Mouse (Mus musculus): ENCODE results near the gene Ankrd33.

Ankrd33 gene

GRCm38 (mm10) chr15:101126876-101127544 is 11.5 kb downstream of the Ankrd33 start:
- no peak for DNase-seq

DNA sequence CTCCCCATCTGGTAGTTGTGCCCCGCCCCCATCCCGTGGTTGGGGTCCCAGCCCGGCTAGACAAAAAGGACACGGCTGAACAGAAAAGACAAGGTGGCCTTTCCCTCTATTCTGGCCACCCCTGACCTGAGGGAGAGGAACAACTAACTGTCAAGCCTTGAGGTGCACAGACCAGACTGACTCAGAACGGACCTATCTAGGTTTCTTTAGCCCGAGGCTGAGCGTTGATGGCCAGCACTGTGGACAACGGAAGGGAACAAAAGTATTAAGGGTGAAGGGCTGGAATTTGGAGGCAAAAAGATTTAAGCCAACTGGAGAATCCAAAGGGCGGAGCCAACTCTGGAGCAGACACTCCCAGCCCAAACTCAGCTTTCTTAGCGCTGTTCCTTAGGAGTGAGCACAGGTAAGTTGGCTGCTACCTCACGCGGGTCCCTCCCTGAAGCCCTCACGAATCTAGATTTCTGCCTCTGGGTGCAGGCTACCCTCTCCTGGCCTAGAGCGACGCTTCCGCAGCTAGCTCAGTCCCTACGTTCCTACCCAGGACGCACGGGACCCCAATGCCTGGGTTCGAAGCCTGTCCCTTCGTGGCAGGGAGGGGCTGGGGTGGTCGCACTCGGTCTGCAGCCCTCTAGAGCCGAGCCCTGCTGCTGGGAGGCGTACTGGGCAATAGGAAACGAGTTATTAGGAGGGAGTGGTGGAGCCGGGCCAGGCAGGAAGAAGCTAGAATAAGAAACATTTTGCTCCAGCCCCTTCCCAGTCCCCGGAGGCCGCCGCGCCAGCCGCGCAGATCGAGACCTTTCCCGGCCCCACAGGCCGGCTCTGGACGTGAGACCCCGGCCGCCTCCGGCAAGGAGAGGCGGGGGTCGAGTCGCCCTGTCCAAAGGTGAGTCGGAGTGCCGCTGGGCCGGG is 12.9 kb downstream of the Ankrd33 start, which contains the start of gene Acvrl1:
Acvrl1 (plus strand) TSS at position 342 of the 909 bp plus-strand sequence.
- no peak for DNase-seq

DNA sequence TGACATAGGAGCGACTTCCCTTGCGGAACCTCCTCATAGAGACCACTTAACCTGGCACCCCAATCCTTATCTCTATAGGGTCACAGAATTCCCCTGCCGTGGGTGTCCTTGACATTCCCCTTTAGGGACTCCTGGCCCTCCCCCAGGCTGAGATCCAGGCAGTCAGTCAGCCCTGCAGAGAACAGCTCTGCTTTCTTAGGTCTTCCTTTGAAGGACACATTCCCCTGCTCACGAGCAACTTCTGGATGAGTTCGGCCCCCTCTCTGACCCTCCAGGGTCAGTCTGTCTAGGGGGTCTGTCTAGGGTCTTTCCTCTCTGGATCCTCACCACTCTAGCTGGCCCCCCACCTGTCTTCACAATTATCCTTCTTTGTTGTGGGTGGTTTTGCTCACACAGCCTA is 13.9 kb downstream of the Ankrd33 start:
- DNase-seq, result no peak

DNA sequence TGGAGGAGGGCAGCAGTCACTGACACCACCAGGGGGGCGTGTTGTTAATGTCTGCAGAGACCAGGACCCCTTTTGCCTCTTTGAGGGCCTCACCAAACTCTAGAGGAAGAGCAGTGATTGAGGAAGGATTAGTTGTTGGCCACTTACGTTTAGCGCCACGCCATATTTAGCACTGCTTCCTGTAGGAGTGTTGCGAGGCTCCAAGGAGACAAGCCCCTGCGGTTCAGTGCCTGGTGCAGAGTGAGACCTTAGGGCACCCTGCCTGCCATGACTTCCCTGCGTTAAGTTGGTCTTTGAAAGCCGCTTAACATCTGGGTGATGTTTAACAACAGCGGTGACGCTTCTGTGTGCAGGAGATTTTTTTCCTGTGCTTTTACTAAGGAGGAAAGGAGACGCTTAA is 15.9 kb downstream of the Ankrd33 start:
- no peak for DNase-seq

GRCm38 (mm10) chr15:101132041-101132440 is 16.5 kb downstream of the Ankrd33 start:
- no peak for DNase-seq

DNA sequence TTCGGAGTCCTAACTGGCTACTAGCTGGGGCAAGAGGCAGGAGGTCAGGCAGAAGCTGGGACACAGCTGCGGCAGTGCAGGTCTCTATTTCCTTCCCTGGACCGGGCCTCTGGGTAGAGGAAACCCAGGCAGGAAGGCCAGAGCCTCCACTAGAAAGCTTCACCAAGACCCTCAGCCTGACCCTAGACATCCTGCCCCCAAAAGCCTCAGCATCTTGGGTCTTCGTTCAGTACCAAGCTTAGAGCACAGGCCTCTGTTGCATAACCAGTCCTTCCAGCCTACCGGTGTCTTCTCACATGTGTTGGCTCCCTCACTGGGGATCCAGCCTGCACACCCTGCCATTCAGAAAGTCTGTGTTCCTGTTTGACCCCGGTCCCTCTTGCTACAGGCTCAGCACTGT is 17.2 kb downstream of the Ankrd33 start:
- DNase-seq, result no peak

DNA sequence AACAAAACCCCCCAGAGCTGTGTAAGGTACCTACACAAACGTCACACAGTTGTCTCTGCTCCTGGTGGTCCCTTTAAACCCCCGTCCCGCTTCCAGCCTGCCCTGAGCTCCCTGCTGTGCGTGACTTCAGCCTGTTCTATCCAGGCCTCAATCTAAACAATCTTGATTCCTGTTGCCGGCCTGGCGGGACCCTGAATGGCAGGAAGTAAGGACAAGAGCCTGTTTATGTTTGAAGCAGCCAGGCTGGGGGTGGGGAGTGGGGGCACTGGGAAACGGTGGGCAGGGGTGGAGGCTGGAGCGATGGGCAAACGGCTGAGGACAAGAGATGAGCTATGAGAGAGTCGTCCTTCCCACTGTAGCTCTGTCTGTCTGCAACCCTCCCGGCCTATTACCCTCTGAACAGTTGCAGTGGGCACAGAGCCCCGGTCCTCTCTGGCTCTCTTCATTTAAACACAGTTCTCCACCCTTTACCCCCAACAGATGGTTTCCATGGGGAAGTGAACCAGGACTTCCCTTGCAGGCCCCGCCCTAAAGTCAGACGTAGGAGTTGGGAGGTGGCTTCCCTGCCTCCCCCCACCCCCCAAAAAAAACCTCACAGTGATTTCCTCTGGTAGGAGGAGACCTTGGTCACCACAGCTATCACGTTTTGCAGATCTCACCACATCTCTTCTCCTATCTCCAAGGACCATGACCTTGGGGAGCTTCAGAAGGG is 18.6 kb downstream of the Ankrd33 start:
- DNase-seq, result no peak

DNA sequence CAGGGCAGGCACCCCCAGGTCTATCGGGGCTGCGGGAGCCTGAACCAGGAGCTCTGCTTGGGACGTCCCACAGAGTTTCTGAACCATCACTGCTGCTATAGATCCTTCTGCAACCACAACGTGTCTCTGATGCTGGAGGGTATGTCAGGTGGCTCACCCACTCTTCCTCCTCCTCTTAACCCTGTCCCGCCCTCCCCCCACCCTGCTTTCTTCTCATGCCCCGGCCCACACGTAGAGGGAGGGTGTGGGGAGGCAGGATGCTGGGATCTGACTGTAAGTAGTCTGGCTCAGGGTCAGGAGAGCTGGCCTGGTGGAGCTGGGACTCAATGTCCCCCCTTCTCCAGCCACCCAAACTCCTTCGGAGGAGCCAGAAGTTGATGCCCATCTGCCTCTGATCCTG is 19.9 kb downstream of the Ankrd33 start:
- DNase-seq, result no peak

DNA sequence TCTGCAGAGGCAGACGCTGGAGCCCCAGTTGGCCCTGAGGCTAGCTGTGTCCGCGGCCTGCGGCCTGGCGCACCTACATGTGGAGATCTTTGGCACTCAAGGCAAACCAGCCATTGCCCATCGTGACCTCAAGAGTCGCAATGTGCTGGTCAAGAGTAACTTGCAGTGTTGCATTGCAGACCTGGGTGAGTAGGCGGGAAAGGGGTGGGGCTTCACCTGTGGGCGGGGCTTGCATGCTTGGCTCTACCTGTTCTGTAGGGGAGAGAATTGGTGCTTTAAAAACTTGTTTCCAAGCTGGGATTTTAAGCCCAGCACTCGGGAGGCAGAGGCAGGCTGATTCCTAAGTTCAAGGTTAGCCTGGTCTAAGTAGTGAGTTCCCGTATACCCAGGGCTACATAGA is 21.9 kb downstream of the Ankrd33 start:
- no peak for DNase-seq

DNA sequence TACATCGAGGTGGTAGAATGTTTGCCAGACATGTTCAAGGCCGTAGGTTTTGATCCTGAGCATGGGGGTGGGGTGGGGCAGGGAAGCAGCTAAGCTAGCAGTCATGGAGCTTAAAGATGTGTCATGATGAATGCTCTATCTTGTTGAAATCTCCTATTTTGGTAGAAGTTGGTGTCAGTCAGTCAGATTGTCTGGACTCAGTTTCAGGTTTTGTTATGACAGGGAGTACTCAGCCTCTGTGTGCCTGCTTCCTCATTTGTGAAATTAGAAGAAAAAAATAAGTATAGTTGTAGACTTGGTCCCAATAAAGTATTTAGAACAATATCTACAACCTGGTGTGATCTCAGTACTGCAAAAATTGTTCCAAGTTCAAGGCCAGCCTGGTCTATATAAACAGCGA is 23.1 kb downstream of the Ankrd33 start:
- DNase-seq, result no peak

GRCm38 (mm10) chr15:101139885-101140284 is 24.3 kb downstream of the Ankrd33 start:
- no peak for DNase-seq

GRCm38 (mm10) chr15:101140587-101140986 is 25.0 kb downstream of the Ankrd33 start:
- no peak for DNase-seq

GRCm38 (mm10) chr15:101141061-101141541 is 25.5 kb downstream of the Ankrd33 start:
- DNase-seq, result no peak

GRCm38 (mm10) chr15:101142672-101143071 is 27.1 kb downstream of the Ankrd33 start:
- DNase-seq, result no peak

- no peak for DNase-seq
Observed at GRCm38 (mm10) chr15:101143494-101143893, 27.9 kb downstream of the Ankrd33 start.

GRCm38 (mm10) chr15:101144176-101144575 is 28.6 kb downstream of the Ankrd33 start:
- no peak for DNase-seq

DNA sequence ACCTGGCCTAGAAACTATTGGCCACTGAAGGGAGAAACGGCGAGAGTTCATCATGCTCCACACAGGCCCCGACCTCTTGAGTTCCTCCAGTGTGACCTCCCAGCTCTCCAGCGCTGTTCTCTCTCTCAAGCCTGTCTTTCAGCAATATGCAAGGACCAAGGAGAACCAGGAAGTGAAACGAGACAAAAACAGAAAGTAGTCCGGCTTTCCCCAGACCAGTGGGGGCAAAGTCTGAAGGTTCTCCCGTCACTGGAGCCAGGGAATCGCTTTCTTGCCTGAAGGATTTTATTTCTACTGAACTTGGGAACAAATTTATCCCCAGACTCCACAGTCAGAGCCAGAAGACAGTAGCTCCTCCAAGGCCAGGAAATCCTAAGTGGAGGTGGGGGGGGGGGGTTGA is 29.2 kb downstream of the Ankrd33 start:
- DNase-seq, result no peak

DNA sequence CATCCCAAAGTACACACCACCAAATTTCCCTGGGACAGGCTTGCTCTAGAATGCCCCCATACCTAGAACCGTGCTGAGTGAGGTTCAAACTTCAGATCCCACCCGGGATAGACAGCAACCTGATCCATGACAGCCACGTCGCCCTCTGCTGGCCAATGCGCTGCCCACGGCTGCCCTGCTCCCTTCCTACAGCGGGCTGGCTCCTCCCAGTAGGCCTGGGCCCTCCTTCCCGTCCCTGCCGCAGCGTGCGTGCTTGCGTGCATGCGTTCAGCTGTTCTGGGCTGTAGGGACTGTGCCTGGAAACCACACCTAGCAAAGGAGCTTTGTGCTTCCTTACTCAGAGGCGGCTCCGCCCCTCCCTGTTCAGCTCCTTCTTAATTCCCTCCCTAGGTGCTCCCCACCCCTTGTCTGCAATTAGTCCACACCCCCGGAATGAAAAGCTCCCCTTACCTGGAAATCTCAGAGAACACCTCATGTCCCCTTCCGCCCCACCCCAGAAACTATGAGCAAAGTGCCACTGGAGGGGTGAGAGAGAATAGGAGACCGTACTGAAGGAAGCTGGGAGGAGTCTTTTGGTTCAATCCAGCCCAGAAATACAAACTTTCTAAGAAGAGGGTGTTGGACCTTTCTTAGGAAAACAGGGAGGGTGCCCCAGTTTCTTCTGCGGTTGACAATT is 30.0 kb downstream of the Ankrd33 start:
- DNase-seq, result peak; percentile 91

DNA sequence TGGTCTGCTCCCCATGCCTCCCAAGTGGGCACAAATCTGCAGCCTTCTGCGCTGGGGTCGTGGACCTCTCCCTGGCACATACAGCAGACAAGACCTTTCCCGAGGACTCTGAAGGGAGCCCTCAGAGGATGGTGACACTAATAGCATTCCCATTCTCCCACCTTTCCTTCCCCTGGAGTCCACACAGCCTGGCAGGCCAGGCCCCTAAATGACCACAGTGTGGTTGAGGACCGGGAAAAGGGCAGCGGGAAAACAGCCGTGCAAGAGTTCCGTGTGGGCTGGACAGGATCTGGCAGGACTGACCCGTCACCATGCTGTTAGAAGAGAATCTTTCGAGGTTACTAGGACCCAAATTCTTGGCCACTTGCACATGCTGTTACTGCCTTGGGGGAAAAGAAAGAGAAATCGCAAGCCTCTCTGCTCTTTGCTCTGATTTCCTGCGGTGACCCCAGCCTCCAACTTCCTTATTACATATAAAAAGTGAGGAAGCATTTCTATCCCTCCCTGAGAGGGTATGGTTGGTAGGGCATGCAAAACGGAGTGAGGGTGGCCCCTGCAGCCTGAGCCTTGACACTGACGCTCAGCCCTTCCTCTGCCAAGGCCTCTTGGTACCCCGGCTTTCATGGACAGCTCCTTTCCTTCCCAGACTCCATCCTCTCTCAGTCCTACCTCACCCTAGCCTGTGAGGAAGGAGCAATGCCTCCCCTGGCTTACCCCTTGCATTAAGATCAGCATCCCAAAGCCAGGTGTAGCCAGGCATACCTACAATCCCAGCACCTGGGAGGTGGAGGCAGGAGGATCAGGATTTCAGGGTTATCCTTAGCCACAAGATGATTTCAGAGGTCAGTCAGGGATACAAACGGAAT is 30.8 kb downstream of the Ankrd33 start:
- DNase-seq, result peak; percentile 7

- no peak for DNase-seq
Observed at GRCm38 (mm10) chr15:101147115-101147909, 31.8 kb downstream of the Ankrd33 start.

GRCm38 (mm10) chr15:101147910-101148273 is 32.3 kb downstream of the Ankrd33 start:
- DNase-seq, result no peak
